Mouse (Mus musculus): ENCODE results near the gene Kcna3. TPM values are rescaled to one million over a fixed set of nuclear protein-coding genes. Genes with fewer than 3 reads are reported as not detected.

The Kcna3 gene
- polyA plus RNA-seq, 1 experiment: not detected

GRCm38 (mm10) chr3:107038661-107039223 is 2.8 kb downstream of the Kcna3 start:
- no peak for TF ChIP-seq GATA1 (IDR thresholded peaks at IDR 0.05; ENCODE audit: low read length)

- no peak for TF ChIP-seq GATA1 (IDR thresholded peaks at IDR 0.05; ENCODE audit: low read length)
Observed at GRCm38 (mm10) chr3:107039306-107039705, 3.3 kb downstream of the Kcna3 start.

GRCm38 (mm10) chr3:107040408-107040807 is 4.4 kb downstream of the Kcna3 start:
- no peak for TF ChIP-seq GATA1 (IDR thresholded peaks at IDR 0.05; ENCODE audit: low read length)

- no peak for TF ChIP-seq GATA1 (IDR thresholded peaks at IDR 0.05; ENCODE audit: low read length)
Observed at GRCm38 (mm10) chr3:107041718-107042117, 5.7 kb downstream of the Kcna3 start.

GRCm38 (mm10) chr3:107061468-107061867 is 25.5 kb downstream of the Kcna3 start:
- no peak for TF ChIP-seq GATA1 (IDR thresholded peaks at IDR 0.05; ENCODE audit: low read length)

- no peak for TF ChIP-seq GATA1 (IDR thresholded peaks at IDR 0.05; ENCODE audit: low read length)
Observed at GRCm38 (mm10) chr3:107062771-107063170, 26.8 kb downstream of the Kcna3 start.

GRCm38 (mm10) chr3:107065510-107066095 is 29.6 kb downstream of the Kcna3 start:
- TF ChIP-seq GATA1 (IDR thresholded peaks at IDR 0.05; ENCODE audit: low read length): no peak

- no peak for TF ChIP-seq GATA1 (IDR thresholded peaks at IDR 0.05; ENCODE audit: low read length)
Observed at GRCm38 (mm10) chr3:107066165-107066850, 30.3 kb downstream of the Kcna3 start.

GRCm38 (mm10) chr3:107067245-107067644 is 31.3 kb downstream of the Kcna3 start:
- TF ChIP-seq GATA1 (IDR thresholded peaks at IDR 0.05; ENCODE audit: low read length): no peak

- TF ChIP-seq GATA1 (IDR thresholded peaks at IDR 0.05; ENCODE audit: low read length): no peak
Observed at GRCm38 (mm10) chr3:107073863-107074262, 37.9 kb downstream of the Kcna3 start.

GRCm38 (mm10) chr3:107075705-107076104 is 39.7 kb downstream of the Kcna3 start:
- TF ChIP-seq GATA1 (IDR thresholded peaks at IDR 0.05; ENCODE audit: low read length): no peak

GRCm38 (mm10) chr3:107076658-107077057 is 40.7 kb downstream of the Kcna3 start:
- TF ChIP-seq GATA1 (IDR thresholded peaks at IDR 0.05; ENCODE audit: low read length): no peak

- no peak for TF ChIP-seq GATA1 (IDR thresholded peaks at IDR 0.05; ENCODE audit: low read length)
Observed at GRCm38 (mm10) chr3:107077101-107077500, 41.1 kb downstream of the Kcna3 start.

- no peak for TF ChIP-seq GATA1 (IDR thresholded peaks at IDR 0.05; ENCODE audit: low read length)
Observed at GRCm38 (mm10) chr3:107080803-107081202, 44.8 kb downstream of the Kcna3 start.

- no peak for TF ChIP-seq GATA1 (IDR thresholded peaks at IDR 0.05; ENCODE audit: low read length)
Observed at GRCm38 (mm10) chr3:107081227-107081626, 45.3 kb downstream of the Kcna3 start.

GRCm38 (mm10) chr3:107084586-107084985 is 48.6 kb downstream of the Kcna3 start:
- TF ChIP-seq GATA1 (IDR thresholded peaks at IDR 0.05; ENCODE audit: low read length): no peak

- no peak for TF ChIP-seq GATA1 (IDR thresholded peaks at IDR 0.05; ENCODE audit: low read length)
Observed at GRCm38 (mm10) chr3:107087410-107087809, 51.4 kb downstream of the Kcna3 start.

Other genes with a start within 250 kb of the Kcna3 start
- gene Cd53, start 246.0 kb upstream of the Kcna3 start, polyA plus RNA-seq (2012): not detected in 2 replicates
- gene Olfr266, start 209.9 kb upstream of the Kcna3 start, polyA plus RNA-seq (2012): not detected in 2 replicates
- gene Kcna2, start 65.0 kb downstream of the Kcna3 start, polyA plus RNA-seq (2012): not detected in 2 replicates
- gene Kcna10, start 146.9 kb downstream of the Kcna3 start, polyA plus RNA-seq (2012): not detected in 2 replicates
- not detected in 2 replicates for gene Cym, start 185.6 kb downstream of the Kcna3 start, polyA plus RNA-seq (2012)
- not detected in 2 replicates for gene A630076J17Rik, start 194.4 kb downstream of the Kcna3 start, polyA plus RNA-seq (2012)
- gene Prok1, start 203.5 kb downstream of the Kcna3 start, polyA plus RNA-seq (2012): 0.03 TPM in 1 of 2 replicates, not detected in the other
- gene Lamtor5, start 242.7 kb downstream of the Kcna3 start, polyA plus RNA-seq (2012): 22.1 and 36.3 TPM in 2 replicates

Data from G1E-ER4 (cell line).